Mouse (Mus musculus): ENCODE results near the gene Dyrk1a.

- TF ChIP-seq CTCF (conservative IDR thresholded peaks at IDR 0.05; ENCODE audit: insufficient read depth, insufficient read length, low read depth, low read length) (no peak), POLR2A (IDR thresholded peaks at IDR 0.05; ENCODE audit: low read depth, low read length) (no peak)
Measured at GRCm38 (mm10) chr16:94667557-94667956, 97.7 kb downstream of the Dyrk1a start.

Data from kidney, adult 2 months (tissue).